Mouse (Mus musculus) liver, adult 2 months (tissue): ENCODE measurements around the gene Rasal1. TPM values are rescaled to one million over a fixed set of nuclear protein-coding genes. Genes with fewer than 3 reads are reported as not detected.

Experiments used
- DNase-seq: peaks from one replicate; pipeline ENCODE4 v3.0.0-alpha.2; 2011; ENCODE audit warnings: low read depth, low spot score; ENCODE audit errors: extremely low read depth
- H3K27ac ChIP-seq: fragments of 200-500 bp; replicated peaks from 2 replicates; pipeline ENCODE4 v1.5.1; 2012; ENCODE audit warnings: low read depth, mild to moderate bottlenecking, control low read depth, inconsistent platforms, low read length; ENCODE audit not compliant: insufficient read depth
- H3K27me3 ChIP-seq: fragments of 200-500 bp; 2 replicates; pipeline ENCODE4 v1.6.1; 2012; ENCODE audit warnings: mild to moderate bottlenecking, moderate library complexity, low read length, inconsistent platforms; ENCODE audit not compliant: control insufficient read depth, insufficient read depth
- H3K36me3 ChIP-seq: fragments of 200-500 bp; 2 replicates; pipeline ENCODE4 v1.6.1; 2012; ENCODE audit warnings: low read length, inconsistent platforms; ENCODE audit not compliant: control insufficient read depth, insufficient read depth
- H3K4me1 ChIP-seq: fragments of 200-500 bp; 2 replicates; pipeline ENCODE4 v1.6.1; 2011; ENCODE audit warnings: low read length; ENCODE audit not compliant: control insufficient read depth, insufficient read depth
- H3K4me3 ChIP-seq: fragments of 200-500 bp; 2 replicates; pipeline ENCODE4 v1.5.1; 2011; ENCODE audit warnings: low read depth, mild to moderate bottlenecking, control low read depth, low read length, moderate library complexity; ENCODE audit not compliant: insufficient read depth
- H3K79me2 ChIP-seq: fragments of 200-500 bp; 2 replicates; pipeline ENCODE4 v1.6.1; 2012; ENCODE audit warnings: inconsistent platforms, mild to moderate bottlenecking, low read length, moderate library complexity; ENCODE audit not compliant: control insufficient read depth, insufficient read depth
- H3K9ac ChIP-seq: fragments of 200-500 bp; 2 replicates; pipeline ENCODE4 v1.6.1; 2012; ENCODE audit warnings: low read depth, mild to moderate bottlenecking, control low read depth, inconsistent platforms, low read length
- CTCF ChIP-seq: fragments of 200-500 bp; IDR thresholded peaks from 2 replicates; pipeline ENCODE4 v1.5.1; 2011; ENCODE audit warnings: low read depth, low read length, control low read depth
- POLR2A ChIP-seq: fragments of 200-500 bp; IDR thresholded peaks from 2 replicates; pipeline ENCODE4 v1.6.1; 2011; ENCODE audit warnings: low read length, control low read depth; ENCODE audit not compliant: insufficient read depth; ENCODE audit errors: extremely low read depth
- WGBS: fragments of 180-500 bp; shearing (Covaris S2); methylation state at CpG from one replicate; pipeline ENCODE4 v1.1.7; 2018; 5-methylcytosine and 5-hydroxymethylcytosine counted together
- polyA plus RNA-seq: library from polyadenylated mRNA; depleted of rRNA; stranded (reverse); fragments of >200 nt; gene quantifications from 2 replicates; pipeline ENCODE4 v1.2.3, GENCODE M21; 2012; rRNA removed
- total RNA-seq: library from RNA; depleted of rRNA; stranded (reverse); fragments of >200 nt; gene quantifications from 2 replicates; pipeline ENCODE4 v1.2.3, GENCODE M21; 2014; rRNA removed

Rasal1 gene
- 0.09 and 0.54 TPM in 2 replicates for total RNA-seq
- 0.10 and 0.95 TPM in 2 replicates for polyA plus RNA-seq

DNA sequence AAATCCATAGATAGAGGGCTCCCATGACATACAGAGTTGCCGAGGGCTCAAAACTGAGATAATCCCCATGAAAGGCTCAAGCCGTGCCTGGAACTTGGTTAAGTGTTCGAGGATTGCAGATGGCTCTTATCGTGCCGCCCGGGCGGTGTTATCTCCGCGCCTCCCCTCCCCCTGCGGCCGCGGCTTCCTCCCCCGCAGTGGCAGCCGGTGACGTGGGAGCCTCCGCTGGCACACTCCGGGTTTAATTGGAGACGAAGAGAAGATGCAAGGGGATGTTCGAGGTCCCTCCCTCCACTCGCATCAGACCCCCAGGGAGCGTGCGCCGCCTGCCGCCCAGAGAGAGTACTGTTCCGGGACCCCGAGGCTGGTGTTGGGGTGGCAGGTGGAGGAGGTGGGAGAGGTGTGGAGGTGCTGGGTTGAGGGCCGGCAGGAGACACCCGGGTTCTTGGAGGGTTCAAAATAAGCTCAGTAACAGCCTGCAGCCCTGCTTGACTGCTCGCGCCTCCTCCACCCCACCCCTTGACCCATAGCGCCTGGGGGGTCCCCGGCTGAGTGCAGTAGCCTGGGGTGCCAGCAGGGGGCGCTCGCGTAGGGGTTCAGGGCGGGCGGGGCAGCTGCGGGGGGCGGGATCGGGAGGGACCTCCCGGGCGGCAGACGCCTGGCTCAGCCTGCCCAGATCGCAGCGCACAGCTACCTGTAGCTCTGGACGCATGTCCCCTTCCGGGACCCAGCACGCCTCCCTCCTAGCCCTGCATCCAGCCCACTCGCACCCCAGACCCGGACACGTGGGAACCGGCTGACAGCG lies at the start of gene Rasal1:
Gene Rasal1, plus strand, starts transcription at position 244 of the 805 bp plus-strand sequence.
- Histone ChIP-seq H3K4me1 (peaks cover 4% of the 10 kb centered on the region; the same call in 1 of the 2 replicates), H3K27ac (no peak within 1 kb of the TSS)
- WGBS: 1% methylated on average over 51 of the region's 53 CpGs

DNA sequence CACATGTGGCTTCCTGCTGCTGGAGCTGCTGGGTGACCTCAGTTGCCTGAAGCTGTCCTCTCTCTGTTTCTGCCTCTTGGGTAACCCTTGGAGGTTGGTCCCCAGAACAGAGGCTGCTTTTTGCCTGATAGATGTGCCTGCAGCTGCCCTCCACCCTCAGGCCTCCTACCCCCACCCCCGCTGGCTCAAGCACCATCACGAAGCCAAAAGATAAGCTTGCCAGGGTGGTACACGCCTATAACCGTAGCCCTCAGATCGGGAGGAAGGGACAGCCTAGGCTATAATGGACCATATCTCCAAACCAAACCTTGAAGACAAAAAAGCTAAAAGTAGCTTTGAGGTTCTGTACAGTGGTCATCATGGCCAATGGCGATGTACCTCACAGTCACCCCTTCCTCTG lies 49.0 kb upstream of the Rasal1 start:
- H3K79me2 ChIP-seq: no peaks in the 10 kb centered on the region
- no peak overlapping the region for H3K4me3 ChIP-seq
- H3K27ac ChIP-seq: no peak overlapping the region
- no peaks in the 10 kb centered on the region for H3K36me3 ChIP-seq
- no peak for TF ChIP-seq CTCF
- no peak for TF ChIP-seq POLR2A
- peaks cover 3% of the 10 kb centered on the region; the same call in 1 of the 2 replicates for H3K4me1 ChIP-seq
- no peaks in the 10 kb centered on the region for H3K27me3 ChIP-seq
- no peak overlapping the region for H3K9ac ChIP-seq
- WGBS: 89% methylated on average over 6 of the region's 6 CpGs
- DNase-seq: no peak

More for the DNA sequence above, at the start of gene Rasal1:
- Histone ChIP-seq H3K9ac (peak within 1 kb of the TSS; percentile 16; the same call in 1 of the 2 replicates), H3K4me3 (peak within 1 kb of the TSS; percentile 45; the same call in 1 of the 2 replicates), H3K36me3 (no peaks in the 10 kb centered on the region), H3K27me3 (peaks cover 4% of the 10 kb centered on the region), H3K79me2 (no peaks in the 10 kb centered on the region)
- DNase-seq: no peak
- peak; percentile 58; the same call in 1 of the 2 replicates for TF ChIP-seq CTCF
- no peak for TF ChIP-seq POLR2A

DNA sequence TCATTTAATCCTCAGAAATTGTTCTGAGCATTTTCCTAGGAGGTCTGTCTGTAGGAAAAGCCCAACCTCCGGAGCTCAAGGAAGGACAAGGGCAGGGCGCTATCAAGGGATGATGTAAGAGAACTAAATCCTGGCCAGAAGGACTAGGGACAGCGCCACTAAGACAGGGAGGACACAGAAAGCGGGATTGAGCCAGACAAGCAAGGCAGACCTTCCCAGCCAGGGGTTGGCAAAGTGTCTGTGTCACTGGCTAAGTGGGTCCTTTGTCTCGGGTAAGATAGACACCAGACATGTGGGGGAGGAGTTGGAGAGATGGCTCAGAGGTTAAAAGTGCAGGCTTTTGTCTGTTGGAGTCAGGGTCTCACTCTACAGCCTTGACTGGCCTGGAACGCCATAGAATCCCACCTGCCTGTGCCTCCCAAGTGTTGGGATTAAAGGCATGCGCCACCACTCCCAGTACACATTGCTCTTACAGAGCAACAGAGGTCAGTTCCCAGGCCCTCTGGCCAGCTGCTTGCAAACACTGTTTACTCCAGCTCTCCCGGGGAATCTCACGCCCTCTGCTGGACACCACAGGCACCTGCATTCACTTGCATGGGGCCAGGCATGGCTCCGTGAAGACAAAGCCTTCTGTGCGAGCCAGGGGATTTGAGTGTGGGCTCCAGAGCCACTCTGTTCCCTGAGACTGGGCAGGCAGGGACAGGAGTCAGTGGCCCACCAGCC lies 47.5 kb upstream of the Rasal1 start:
- TF ChIP-seq CTCF: peak; percentile 91
- TF ChIP-seq POLR2A: no peak
- H3K4me3 ChIP-seq: no peak overlapping the region
- WGBS: 44% methylated on average over 11 of the region's 11 CpGs
- DNase-seq: peak; percentile 75
- H3K36me3 ChIP-seq: no peaks in the 10 kb centered on the region
- no peak overlapping the region for H3K9ac ChIP-seq
- H3K4me1 ChIP-seq: peaks cover 8% of the 10 kb centered on the region
- H3K79me2 ChIP-seq: no peaks in the 10 kb centered on the region
- H3K27me3 ChIP-seq: no peaks in the 10 kb centered on the region
- no peak overlapping the region for H3K27ac ChIP-seq

- Histone ChIP-seq H3K9ac (no peak overlapping the region), H3K27ac (no peak overlapping the region), H3K36me3 (no peaks in the 10 kb centered on the region), H3K4me3 (no peak overlapping the region), H3K27me3 (no peaks in the 10 kb centered on the region), H3K79me2 (no peaks in the 10 kb centered on the region), H3K4me1 (peaks cover 8% of the 10 kb centered on the region)
- no peak for TF ChIP-seq POLR2A
- TF ChIP-seq CTCF: no peak
- no peak for DNase-seq
- 97% methylated on average over 12 of the region's 12 CpGs for WGBS
These were observed 46.4 kb upstream of the Rasal1 start for GRCm38 (mm10) chr5:120602210-120602609.

GRCm38 (mm10) chr5:120603515-120603914 lies 45.1 kb upstream of the Rasal1 start:
- WGBS: 88% methylated on average over 7 of the region's 7 CpGs

More at GRCm38 (mm10) chr5:120603515-120603914, 45.1 kb upstream of the Rasal1 start:
- Histone ChIP-seq H3K4me1 (peaks cover 8% of the 10 kb centered on the region), H3K27me3 (no peaks in the 10 kb centered on the region), H3K9ac (no peak overlapping the region), H3K4me3 (no peak overlapping the region), H3K27ac (no peak overlapping the region), H3K36me3 (no peaks in the 10 kb centered on the region), H3K79me2 (no peaks in the 10 kb centered on the region)
- DNase-seq: no peak
- TF ChIP-seq CTCF (no peak), POLR2A (no peak)
